Mouse (Mus musculus) G1E (cell line): ENCODE data around the gene Tbc1d4. TPM values are rescaled to one million over a fixed set of nuclear protein-coding genes. Genes with fewer than 3 reads are reported as not detected.

Source experiments
- ATAC-seq: 2 replicates; pipeline ENCODE4 v1.8.0; 2016; ENCODE audit warnings: mild to moderate bottlenecking; ENCODE audit not compliant: insufficient number of reproducible peaks, poor library complexity, low FRiP score, severe bottlenecking; ENCODE audit errors: extremely low read depth
- DNase-seq: peaks from one replicate; pipeline ENCODE4 v3.0.0; 2012; ENCODE audit warnings: low spot score
- H3K27me3 ChIP-seq: 2 replicates; pipeline ENCODE4 v1.6.1; 2012; ENCODE audit warnings: mild to moderate bottlenecking, low read length, inconsistent platforms; ENCODE audit not compliant: insufficient read depth
- H3K36me3 ChIP-seq: replicated peaks from 2 replicates; pipeline ENCODE3; 2012; ENCODE audit warnings: mild to moderate bottlenecking, inconsistent platforms
- H3K4me1 ChIP-seq: 2 replicates; pipeline ENCODE4 v1.6.1; 2012; ENCODE audit warnings: low read depth, low read length, inconsistent platforms, mixed read lengths; ENCODE audit not compliant: insufficient read depth
- H3K4me3 ChIP-seq: 2 replicates; pipeline ENCODE4 v1.5.1; 2012; ENCODE audit warnings: low read depth, mild to moderate bottlenecking, inconsistent platforms, low read length, moderate library complexity, mixed read lengths
- H3K9me3 ChIP-seq: replicated peaks from 2 replicates; pipeline ENCODE4 v1.6.1; 2012; ENCODE audit warnings: inconsistent platforms
- CTCF ChIP-seq: IDR thresholded peaks from 2 replicates; pipeline ENCODE4 v1.5.1; 2012; ENCODE audit warnings: low read depth, low read length, inconsistent platforms, mixed read lengths
- GATA1 ChIP-seq: IDR thresholded peaks from 2 replicates; pipeline ENCODE4 v1.6.1; 2012; ENCODE audit warnings: borderline replicate concordance, low read length, inconsistent platforms, mixed read lengths
- GATA2 ChIP-seq: IDR thresholded peaks from 2 replicates; pipeline ENCODE4 v1.6.1; 2012; ENCODE audit warnings: low read depth, low read length, inconsistent platforms, borderline replicate concordance
- POLR2AphosphoS5 ChIP-seq: IDR thresholded peaks from 2 replicates; pipeline ENCODE4 v1.6.1; 2012; ENCODE audit warnings: low read depth, low read length, inconsistent platforms; ENCODE audit not compliant: insufficient replicate concordance
- TAL1 ChIP-seq: conservative IDR thresholded peaks from 2 replicates; pipeline ENCODE4 v1.6.1; 2012; ENCODE audit warnings: low read depth, low read length, inconsistent platforms, mixed read lengths
- polyA plus RNA-seq: library from polyadenylated mRNA; stranded (reverse); fragments of >175 nt; gene quantifications from 2 replicates; pipeline ENCODE4 v1.2.3, GENCODE M21; 2012
- total RNA-seq, 2 experiments: library from RNA; stranded (forward) in 1 of 2; stranded (reverse) in 1 of 2; fragments of 200-1000 nt in 1 of 2; fragments of >200 nt in 1 of 2; fragmentation: Nextera tagmentation in 1 of 2; gene quantifications; 2 replicates each; pipeline ENCODE4 v1.2.3; 2014 to 2017

The Tbc1d4 gene
- total and polyA plus RNA-seq, 3 experiments = 0.33 TPM; not detected in 2

DNA sequence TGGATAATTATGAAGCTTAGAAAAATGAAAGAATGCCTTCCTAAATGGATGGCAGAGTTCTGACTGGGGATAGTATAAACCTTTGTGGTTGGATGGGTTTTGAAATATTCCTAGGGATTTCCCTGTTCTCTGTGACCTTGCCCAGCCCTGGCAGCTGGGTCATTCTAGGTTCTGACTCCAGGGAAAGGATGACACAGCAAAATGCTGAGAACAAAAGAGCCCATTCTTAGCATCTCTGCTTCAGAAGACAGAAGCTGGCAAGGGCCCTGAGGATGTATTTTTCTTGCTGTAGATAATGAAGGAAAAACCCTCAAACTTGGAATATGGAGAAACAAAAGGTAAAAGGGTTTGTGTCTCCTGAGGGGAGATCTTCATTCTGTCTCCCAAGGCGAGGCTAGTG lies 4.2 kb upstream of the Tbc1d4 start:
- Histone ChIP-seq H3K9me3 (peaks cover 13% of the 10 kb centered on the region), H3K4me3 (no peak overlapping the region), H3K27me3 (peaks cover 1% of the 10 kb centered on the region; the same call in 1 of the 2 replicates), H3K36me3 (no peaks in the 10 kb centered on the region), H3K4me1 (no peaks in the 10 kb centered on the region)
- TF ChIP-seq GATA2 (no peak), TAL1 (no peak), CTCF (no peak), GATA1 (no peak), POLR2AphosphoS5 (no peak)
- DNase-seq = no peak
- no peak for ATAC-seq

- ATAC-seq (no peak), DNase-seq (no peak)
- Histone ChIP-seq H3K4me3 (no peak overlapping the region), H3K4me1 (no peaks in the 10 kb centered on the region), H3K27me3 (peaks cover 3% of the 10 kb centered on the region; the same call in 1 of the 2 replicates), H3K9me3 (peaks cover 22% of the 10 kb centered on the region), H3K36me3 (no peaks in the 10 kb centered on the region)
- no peak for TF ChIP-seq TAL1
- no peak for TF ChIP-seq GATA1
- TF ChIP-seq CTCF = no peak
- TF ChIP-seq POLR2AphosphoS5 = no peak
- TF ChIP-seq GATA2 = no peak
These were observed 1.7 kb upstream of the Tbc1d4 start for GRCm38 (mm10) chr14:101610701-101611100.

DNA sequence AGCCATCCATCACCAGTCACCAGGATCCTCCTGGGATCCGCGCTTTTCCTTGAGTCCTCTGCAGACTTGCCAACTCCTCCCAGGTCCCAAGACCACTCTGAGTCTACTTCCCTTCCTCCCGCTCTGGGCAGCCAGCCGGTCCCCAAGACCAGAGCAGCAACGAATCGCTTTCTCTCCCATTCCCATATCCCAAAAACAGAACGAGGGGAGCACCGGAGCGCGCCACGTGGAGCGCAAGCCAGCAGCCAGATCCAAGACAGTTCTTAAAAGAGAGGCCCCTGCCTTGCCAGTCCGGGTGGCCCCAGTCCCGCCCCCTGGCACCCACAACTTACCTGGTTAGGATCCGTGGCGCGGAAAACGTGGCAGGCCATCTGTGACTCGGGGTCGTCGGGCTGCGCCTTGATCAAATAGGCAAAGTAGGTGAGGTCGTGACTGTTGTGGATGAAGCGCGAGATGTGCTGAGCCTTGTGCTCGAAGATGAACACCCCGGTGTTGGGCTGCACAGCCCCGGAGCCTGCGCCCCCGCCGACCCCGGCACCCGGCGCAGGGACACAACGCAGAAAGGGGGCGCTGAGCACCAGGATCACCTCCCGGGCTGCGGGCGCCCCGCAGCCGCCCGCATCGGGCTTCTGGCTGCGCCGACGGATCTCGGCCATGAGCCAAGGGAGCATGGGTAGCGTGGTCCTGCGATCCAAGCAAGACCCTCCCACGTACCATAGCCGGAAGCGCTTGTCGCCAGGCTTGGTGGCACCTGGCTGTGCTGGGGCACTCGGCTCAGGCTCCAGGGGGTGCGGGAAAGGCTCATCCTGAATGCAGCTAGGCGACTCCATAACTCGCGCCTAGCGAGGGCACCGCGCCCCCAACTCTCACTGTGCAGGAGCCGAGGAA lies 1.1 kb downstream of the Tbc1d4 start:
- DNase-seq (no peak), ATAC-seq (no peak)
- H3K27me3 ChIP-seq = peaks cover 3% of the 10 kb centered on the region; the same call in 1 of the 2 replicates
- no peaks in the 10 kb centered on the region for H3K4me1 ChIP-seq
- no peak for TF ChIP-seq TAL1
- TF ChIP-seq POLR2AphosphoS5 = no peak
- TF ChIP-seq GATA2 = no peak
- TF ChIP-seq CTCF = no peak
- H3K36me3 ChIP-seq = no peaks in the 10 kb centered on the region
- H3K9me3 ChIP-seq = peaks cover 27% of the 10 kb centered on the region
- H3K4me3 ChIP-seq = peak overlapping the region; percentile 37; the same call in 1 of the 2 replicates

DNA sequence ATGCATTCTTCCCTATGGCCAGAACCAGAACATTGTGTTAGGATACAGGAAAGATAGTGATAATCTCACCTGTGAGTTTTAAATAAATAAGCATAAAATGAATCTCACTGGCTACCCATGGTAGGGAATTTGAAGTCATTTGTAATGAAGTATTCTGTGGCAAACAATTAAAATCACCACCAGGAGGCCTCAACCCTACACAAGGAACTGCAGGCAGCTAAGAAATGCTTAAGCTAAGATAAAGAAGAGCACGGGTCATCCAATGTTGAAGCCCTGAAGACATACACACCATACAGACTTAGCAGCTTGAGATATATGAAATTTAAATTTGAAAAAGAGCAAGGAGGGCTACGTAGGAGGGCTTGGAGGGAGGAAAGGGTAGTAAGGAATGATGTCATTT lies 3.1 kb downstream of the Tbc1d4 start:
- TF ChIP-seq GATA2 (no peak), POLR2AphosphoS5 (no peak), TAL1 (no peak), CTCF (no peak), GATA1 (no peak)
- H3K36me3 ChIP-seq = no peaks in the 10 kb centered on the region
- H3K9me3 ChIP-seq = peaks cover 27% of the 10 kb centered on the region
- DNase-seq = no peak
- no peaks in the 10 kb centered on the region for H3K4me1 ChIP-seq
- ATAC-seq = no peak
- H3K27me3 ChIP-seq = peaks cover 3% of the 10 kb centered on the region; the same call in 1 of the 2 replicates
- H3K4me3 ChIP-seq = no peak overlapping the region

DNA sequence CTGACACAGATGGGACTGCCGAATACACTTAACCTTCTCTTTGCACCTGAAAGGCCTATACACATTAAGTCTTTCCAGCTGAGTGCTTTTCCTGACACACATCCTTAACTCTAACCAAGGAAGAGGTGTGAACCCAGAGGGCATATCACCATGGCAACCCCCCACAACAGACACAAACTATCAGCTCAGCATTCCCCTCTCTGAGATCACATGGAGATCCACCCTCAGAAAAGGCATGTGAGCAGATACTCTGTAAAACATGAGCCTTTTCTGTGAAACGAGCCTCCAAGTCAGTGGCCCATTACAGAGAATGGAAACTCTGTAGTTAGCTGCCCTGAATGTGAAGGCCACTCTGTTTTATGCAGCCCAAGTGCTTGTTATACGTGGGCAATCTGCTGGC lies 6.1 kb downstream of the Tbc1d4 start:
- Histone ChIP-seq H3K27me3 (no peaks in the 10 kb centered on the region; the same call in 1 of the 2 replicates), H3K4me3 (no peak overlapping the region), H3K9me3 (peaks cover 18% of the 10 kb centered on the region), H3K36me3 (no peaks in the 10 kb centered on the region), H3K4me1 (no peaks in the 10 kb centered on the region)
- ATAC-seq (no peak), DNase-seq (no peak)
- no peak for TF ChIP-seq POLR2AphosphoS5
- TF ChIP-seq GATA1 = no peak
- no peak for TF ChIP-seq CTCF
- no peak for TF ChIP-seq TAL1
- TF ChIP-seq GATA2 = no peak

DNA sequence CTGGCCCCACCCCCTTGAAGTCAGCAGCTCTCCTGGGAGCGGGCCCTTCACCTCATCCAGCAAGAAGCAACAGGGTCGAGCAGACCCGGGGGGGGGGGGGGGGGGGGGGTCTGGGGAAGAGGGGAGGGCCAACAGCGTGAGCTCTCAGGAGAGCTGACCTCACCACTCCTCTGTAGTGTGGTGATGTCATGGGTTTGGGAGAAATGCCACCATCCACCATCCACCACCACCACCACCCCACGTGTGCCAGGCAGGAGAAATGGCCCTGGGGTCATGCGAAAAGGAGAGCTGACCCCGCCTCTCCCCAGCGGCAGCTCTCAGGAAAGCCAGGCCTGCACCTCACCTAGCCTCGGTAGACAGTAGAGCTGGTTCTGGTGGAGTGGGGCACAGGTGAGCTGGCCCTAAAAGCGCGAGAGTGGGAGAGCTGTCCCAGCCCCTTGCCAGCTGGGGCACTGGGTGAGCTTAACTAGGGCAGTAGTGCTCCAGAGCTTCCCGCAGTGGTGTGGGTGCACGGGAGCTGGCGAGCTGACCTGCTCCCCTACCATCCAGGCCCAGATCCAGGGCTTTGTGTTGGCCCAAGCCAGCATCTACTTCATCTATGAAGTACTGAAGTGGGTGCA lies 11.8 kb downstream of the Tbc1d4 start:
- ATAC-seq = no peak

More for the DNA sequence above, 11.8 kb downstream of the Tbc1d4 start:
- no peaks in the 10 kb centered on the region for H3K36me3 ChIP-seq
- H3K4me1 ChIP-seq = no peaks in the 10 kb centered on the region
- TF ChIP-seq GATA1 (no peak), TAL1 (no peak), GATA2 (no peak), CTCF (no peak), POLR2AphosphoS5 (no peak)
- peaks cover 44% of the 10 kb centered on the region for H3K9me3 ChIP-seq
- DNase-seq = no peak
- H3K4me3 ChIP-seq = no peak overlapping the region
- H3K27me3 ChIP-seq = no peaks in the 10 kb centered on the region; the same call in 1 of the 2 replicates
